Mouse (Mus musculus) cortical plate, adult 2 months (tissue): ENCODE results near the gene Bcl7a.

Experiments used
- CTCF ChIP-seq: fragments of 200-500 bp; IDR thresholded peaks from 2 replicates; pipeline ENCODE4 v1.5.1; 2011; ENCODE audit warnings: mild to moderate bottlenecking, control low read depth, low read length; ENCODE audit not compliant: insufficient read depth; ENCODE audit errors: extremely low read depth
- POLR2A ChIP-seq: fragments of 200-500 bp; IDR thresholded peaks from 2 replicates; pipeline ENCODE4 v1.6.1; 2011; ENCODE audit warnings: mild to moderate bottlenecking, low read length, control low read depth; ENCODE audit not compliant: insufficient read depth; ENCODE audit errors: extremely low read depth

GRCm38 (mm10) chr5:123298526-123298925 is 45.1 kb upstream of the Bcl7a start:
- TF ChIP-seq POLR2A (no peak), CTCF (peak; percentile 31; the same call in 1 of the 2 replicates)
